Mouse (Mus musculus) lung, embryonic 16.5 days (tissue): ENCODE data around the gene Bin2. TPM values are rescaled to one million over a fixed set of nuclear protein-coding genes. Genes with fewer than 3 reads are reported as not detected.

Source experiments
- ATAC-seq: fragments of 200-750 bp; cut with Nextera tagmentation; 2 replicates; pipeline ENCODE4 v1.8.0; 2017; ENCODE audit warnings: low read depth, mild to moderate bottlenecking, moderate library complexity
- H3K27ac ChIP-seq: fragments of 300-500 bp; sonication (generic); 2 replicates; pipeline ENCODE4 v1.5.1; 2014; ENCODE audit warnings: mild to moderate bottlenecking, control low read depth, low read length
- H3K27me3 ChIP-seq: fragments of 300-500 bp; sonication (generic); 2 replicates; pipeline ENCODE4 v1.6.1; 2014; ENCODE audit warnings: low read depth, low read length, mixed read lengths; ENCODE audit not compliant: control insufficient read depth, insufficient read depth
- H3K36me3 ChIP-seq: fragments of 300-500 bp; sonication (generic); 2 replicates; pipeline ENCODE4 v1.6.1; 2014; ENCODE audit warnings: low read length; ENCODE audit not compliant: control insufficient read depth, insufficient read depth
- H3K4me1 ChIP-seq: fragments of 300-500 bp; sonication (generic); replicated peaks from 2 replicates; pipeline ENCODE4 v1.6.1; 2014; ENCODE audit warnings: low read length, mixed read lengths; ENCODE audit not compliant: control insufficient read depth, insufficient read depth
- H3K4me2 ChIP-seq: fragments of 300-500 bp; sonication (generic); 2 replicates; pipeline ENCODE4 v1.6.1; 2014; ENCODE audit warnings: low read depth, low read length, control low read depth
- H3K4me3 ChIP-seq: fragments of 300-500 bp; sonication (generic); 2 replicates; pipeline ENCODE4 v1.5.1; 2014; ENCODE audit warnings: mild to moderate bottlenecking, low read length, control low read depth
- H3K9ac ChIP-seq: fragments of 300-500 bp; sonication (generic); 2 replicates; pipeline ENCODE4 v1.6.1; 2014; ENCODE audit warnings: low read length, control low read depth
- H3K9me3 ChIP-seq: fragments of 300-500 bp; sonication (generic); 2 replicates; pipeline ENCODE4 v1.6.1; 2016; ENCODE audit warnings: low read length; ENCODE audit not compliant: control insufficient read depth
- WGBS: fragments of 180-500 bp; shearing (Covaris S2); extraction: QIAGEN DNeasy Blood & Tissue Kit; methylation state at CpG from one replicate; pipeline ENCODE4 v1.1.7; 2014; 5-methylcytosine and 5-hydroxymethylcytosine counted together
- polyA plus RNA-seq: library from polyadenylated mRNA; unstranded; fragments of >200 nt; fragmentation: Nextera tagmentation; extraction: Ambion mirVana; gene quantifications from 2 replicates; pipeline ENCODE4 v1.2.1, GENCODE M21; 2015

Gene Bin2
- polyA plus RNA-seq, 1 experiment from 2014 or later, result 4.6 TPM

DNA sequence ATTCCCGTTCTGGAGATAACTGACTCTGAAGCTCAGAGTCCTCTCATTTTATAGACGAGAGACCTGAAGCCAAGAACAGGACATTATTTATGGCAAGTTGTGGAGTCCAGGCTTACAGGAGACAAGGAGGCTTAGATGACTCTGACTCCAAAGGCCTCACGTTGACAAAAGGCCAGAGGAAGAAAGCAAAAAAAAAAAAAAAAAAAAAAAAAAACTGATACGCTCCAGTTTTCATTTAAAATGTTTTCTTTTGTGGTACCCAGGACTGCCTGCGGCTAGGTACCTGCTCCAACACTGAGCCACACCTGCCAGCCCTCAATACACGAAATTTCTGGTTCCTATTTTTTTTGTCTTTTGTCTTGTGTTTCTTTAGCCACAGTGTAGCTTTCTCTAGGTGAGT is 1.9 kb downstream of the Bin2 start:
- H3K27ac ChIP-seq, result no peak overlapping the region
- H3K9me3 ChIP-seq, result no peaks in the 10 kb centered on the region
- WGBS, result 54% methylated on average over 6 of the region's 6 CpGs
- ATAC-seq, result no peak
- no peak overlapping the region for H3K9ac ChIP-seq
- H3K36me3 ChIP-seq, result no peaks in the 10 kb centered on the region
- no peaks in the 10 kb centered on the region for H3K27me3 ChIP-seq
- H3K4me3 ChIP-seq, result no peak overlapping the region
- no peak overlapping the region; the same call in 1 of the 2 replicates for H3K4me2 ChIP-seq
- H3K4me1 ChIP-seq, result peaks cover 6% of the 10 kb centered on the region; the same call in 1 of the 2 replicates

DNA sequence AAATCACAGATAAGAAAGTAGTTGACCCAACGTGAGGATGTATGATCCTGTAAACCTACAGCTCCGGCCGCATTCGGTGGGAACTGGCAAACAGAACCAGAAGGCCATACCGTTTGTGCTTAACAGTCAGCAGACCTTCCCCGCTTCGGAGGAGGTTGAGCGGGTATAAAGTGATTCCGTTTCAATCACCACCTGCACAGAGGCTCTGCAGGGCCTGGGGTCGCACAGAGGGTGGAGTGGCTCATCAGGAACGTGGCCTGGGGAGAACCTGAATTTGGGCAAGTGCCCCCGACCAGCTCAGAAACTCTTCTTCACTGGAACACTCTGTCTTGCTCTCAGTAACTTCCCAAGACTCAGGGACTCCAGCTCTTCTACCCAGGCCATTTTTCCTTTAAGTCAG is 2.5 kb downstream of the Bin2 start:
- no peaks in the 10 kb centered on the region for H3K36me3 ChIP-seq
- no peak overlapping the region for H3K4me3 ChIP-seq
- peaks cover 6% of the 10 kb centered on the region; the same call in 1 of the 2 replicates for H3K4me1 ChIP-seq
- H3K9ac ChIP-seq, result no peak overlapping the region
- H3K27me3 ChIP-seq, result no peaks in the 10 kb centered on the region
- WGBS, result 11% methylated on average over 12 of the region's 12 CpGs
- no peak overlapping the region for H3K27ac ChIP-seq
- H3K9me3 ChIP-seq, result no peaks in the 10 kb centered on the region
- no peak for ATAC-seq
- H3K4me2 ChIP-seq, result no peak overlapping the region

DNA sequence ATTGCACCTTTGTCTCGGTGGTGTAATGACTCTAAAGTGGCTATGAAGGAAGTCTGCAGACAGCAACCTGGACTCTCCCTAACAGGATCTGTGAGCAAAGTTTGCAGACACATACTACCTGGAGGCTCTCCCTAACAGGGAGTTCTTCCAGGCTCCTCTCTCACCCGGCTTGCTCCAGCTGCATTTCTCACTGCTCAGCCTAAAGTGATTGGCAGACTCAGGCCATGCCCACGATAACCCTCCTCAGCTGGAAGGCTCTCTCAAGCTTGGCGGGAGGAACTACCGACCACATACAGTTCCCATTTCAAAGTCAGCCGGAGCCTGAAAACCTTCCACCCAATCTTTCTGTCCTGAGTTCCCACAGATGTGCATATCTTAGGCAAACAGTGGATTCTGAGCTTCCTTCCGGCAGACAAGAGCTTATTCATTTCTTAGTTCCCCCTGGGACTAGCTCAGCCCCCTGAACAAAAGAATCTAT is 3.1 kb downstream of the Bin2 start:
- Histone ChIP-seq H3K4me2 (no peak overlapping the region), H3K9me3 (no peaks in the 10 kb centered on the region), H3K27me3 (no peaks in the 10 kb centered on the region), H3K27ac (no peak overlapping the region), H3K36me3 (no peaks in the 10 kb centered on the region), H3K4me1 (peaks cover 6% of the 10 kb centered on the region; the same call in 1 of the 2 replicates), H3K4me3 (no peak overlapping the region), H3K9ac (no peak overlapping the region)
- WGBS, result 3% methylated on average over 7 of the region's 7 CpGs
- ATAC-seq, result no peak

DNA sequence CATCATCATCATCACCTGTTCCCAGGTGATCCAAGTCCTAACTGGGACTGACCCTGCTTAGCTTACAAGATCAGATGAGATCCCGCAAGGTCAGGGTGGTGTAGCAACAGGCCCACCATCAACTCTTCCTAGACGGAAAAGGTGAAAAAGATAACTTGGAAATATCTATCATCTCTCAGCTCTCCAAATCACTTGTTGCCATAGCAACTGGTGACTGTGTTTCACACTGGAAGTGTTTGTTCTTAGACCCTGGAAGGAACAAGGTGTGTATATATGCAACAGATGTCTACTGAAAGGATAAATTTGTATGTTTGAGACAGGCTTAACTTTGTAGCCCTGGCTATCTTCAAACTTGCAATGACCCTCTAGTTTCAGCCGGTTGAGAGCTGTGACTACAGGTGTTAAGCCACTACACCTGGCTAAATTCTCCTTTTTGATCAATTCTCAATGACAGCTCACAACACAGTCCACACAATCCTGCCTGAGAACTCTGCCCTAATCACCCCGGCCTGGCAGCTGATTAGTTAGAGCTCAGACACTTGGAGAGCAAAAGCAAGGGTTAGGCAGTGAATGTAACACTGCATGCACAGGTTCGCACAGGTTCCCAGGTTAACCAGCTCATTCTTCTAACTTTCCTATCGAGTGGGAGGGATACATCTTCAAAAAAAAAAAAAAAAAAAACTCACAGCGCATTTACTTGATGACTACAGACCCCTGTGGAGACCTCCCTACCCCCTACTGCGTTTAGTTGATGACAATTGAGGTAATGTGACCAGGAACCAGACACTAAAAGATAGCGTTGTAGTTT is 3.7 kb downstream of the Bin2 start:
- no peak overlapping the region for H3K9ac ChIP-seq
- peaks cover 6% of the 10 kb centered on the region; the same call in 1 of the 2 replicates for H3K4me1 ChIP-seq
- no peaks in the 10 kb centered on the region for H3K36me3 ChIP-seq
- no peaks in the 10 kb centered on the region for H3K9me3 ChIP-seq
- H3K4me3 ChIP-seq, result no peak overlapping the region
- H3K27ac ChIP-seq, result no peak overlapping the region
- H3K4me2 ChIP-seq, result no peak overlapping the region
- ATAC-seq, result no peak
- H3K27me3 ChIP-seq, result no peaks in the 10 kb centered on the region
- WGBS, result 28% methylated on average over 9 of the region's 9 CpGs

DNA sequence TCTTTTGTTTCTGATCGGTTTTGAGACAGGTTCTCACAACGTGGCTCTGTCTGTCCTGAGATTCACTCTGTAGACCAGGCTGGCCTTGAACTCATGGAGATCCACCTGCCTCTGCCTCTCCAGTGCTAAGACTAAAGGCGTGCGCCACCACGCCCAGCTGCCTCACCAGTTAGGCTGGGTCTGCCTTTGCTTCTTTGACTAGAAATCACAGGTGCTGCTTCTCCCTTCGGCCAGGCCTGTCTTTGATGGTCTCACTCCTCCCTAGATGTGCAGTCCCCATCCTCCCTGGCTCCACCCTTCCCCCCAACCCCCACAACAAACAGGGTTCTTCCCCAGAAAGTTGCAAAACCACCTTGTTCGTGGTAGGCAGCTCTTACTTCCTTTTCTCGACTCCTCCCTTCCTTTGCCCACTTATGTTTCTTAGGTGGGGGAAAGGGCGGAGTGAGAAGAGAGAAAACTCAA is 4.5 kb downstream of the Bin2 start:
- Histone ChIP-seq H3K36me3 (no peaks in the 10 kb centered on the region), H3K4me1 (peaks cover 6% of the 10 kb centered on the region; the same call in 1 of the 2 replicates), H3K27me3 (no peaks in the 10 kb centered on the region), H3K27ac (no peak overlapping the region), H3K9me3 (no peaks in the 10 kb centered on the region), H3K4me3 (no peak overlapping the region), H3K4me2 (no peak overlapping the region), H3K9ac (no peak overlapping the region)
- WGBS, result 64% methylated on average over 9 of the region's 9 CpGs
- ATAC-seq, result no peak

DNA sequence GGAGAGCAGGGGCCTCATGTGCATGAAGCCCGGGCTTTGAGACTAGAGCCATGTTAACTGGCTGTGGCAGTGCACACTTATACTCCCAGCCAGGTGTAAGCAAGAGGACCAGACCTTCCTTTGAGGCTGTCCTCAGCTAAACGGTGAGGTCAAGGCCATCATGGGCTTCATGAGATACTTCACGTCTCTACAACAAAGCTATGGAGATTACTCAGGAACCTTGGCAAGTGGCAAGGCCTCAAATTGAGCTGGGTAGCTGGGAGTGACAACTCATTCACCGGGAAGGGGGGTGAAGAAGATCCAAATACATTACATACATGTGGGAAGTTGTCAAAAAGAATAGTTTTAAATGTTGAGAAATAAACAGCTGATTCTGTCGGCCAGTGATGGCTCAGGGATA is 8.5 kb downstream of the Bin2 start:
- no peak overlapping the region for H3K27ac ChIP-seq
- no peak for ATAC-seq
- H3K27me3 ChIP-seq, result no peaks in the 10 kb centered on the region
- H3K4me3 ChIP-seq, result no peak overlapping the region
- no peak overlapping the region for H3K4me2 ChIP-seq
- H3K4me1 ChIP-seq, result 0 out of 2 replicates have a peak, but pooled peaks cover 3% of the 10 kb centered on the region
- WGBS, result 86% methylated on average over 5 of the region's 5 CpGs
- H3K9ac ChIP-seq, result no peak overlapping the region
- no peaks in the 10 kb centered on the region for H3K36me3 ChIP-seq
- no peaks in the 10 kb centered on the region for H3K9me3 ChIP-seq

DNA sequence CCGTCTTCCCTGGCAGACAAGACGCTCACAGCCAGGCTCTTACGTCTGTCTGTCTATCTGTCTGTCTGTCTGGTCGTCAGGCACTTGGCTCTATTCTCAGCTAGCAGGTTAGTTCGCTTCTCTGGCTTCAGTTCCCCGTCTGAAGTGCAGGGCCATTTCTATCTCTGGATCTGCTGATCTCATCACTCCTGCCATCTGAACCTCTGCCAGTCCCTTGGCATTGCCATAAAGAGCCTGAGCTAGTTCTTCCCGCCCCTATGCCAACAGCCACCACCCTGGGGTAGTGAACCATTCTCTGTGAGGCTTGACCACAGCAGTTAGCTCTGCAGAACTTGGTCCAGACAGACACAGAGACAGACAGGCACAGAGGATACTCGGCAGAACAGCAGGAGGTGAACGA is 9.0 kb downstream of the Bin2 start:
- Histone ChIP-seq H3K4me1 (0 out of 2 replicates have a peak, but pooled peaks cover 3% of the 10 kb centered on the region), H3K9me3 (no peaks in the 10 kb centered on the region), H3K9ac (no peak overlapping the region), H3K4me3 (no peak overlapping the region), H3K36me3 (no peaks in the 10 kb centered on the region), H3K27ac (no peak overlapping the region), H3K4me2 (no peak overlapping the region), H3K27me3 (no peaks in the 10 kb centered on the region)
- no peak for ATAC-seq
- 77% methylated on average over 9 of the region's 9 CpGs for WGBS

DNA sequence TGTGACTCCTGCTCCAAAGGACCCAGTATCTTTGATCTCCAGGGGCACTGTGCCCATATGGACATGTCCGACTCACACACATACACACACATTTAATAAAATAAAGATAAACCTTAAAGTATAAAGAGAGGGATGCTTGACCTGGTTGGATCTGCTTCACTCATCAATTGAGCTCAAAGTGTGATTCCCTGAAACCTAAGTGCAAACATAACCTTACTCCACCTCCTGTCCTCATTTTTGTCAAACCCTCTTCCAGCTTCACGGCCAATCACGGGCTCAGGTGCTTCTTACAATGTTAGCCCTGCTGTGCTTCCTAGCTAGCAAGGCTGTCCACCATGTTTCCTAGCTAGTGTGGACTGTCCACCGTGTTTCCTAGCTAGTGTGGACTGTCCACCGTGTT is 14.2 kb downstream of the Bin2 start:
- WGBS, result 72% methylated on average over 5 of the region's 5 CpGs
- H3K27me3 ChIP-seq, result no peaks in the 10 kb centered on the region
- H3K4me2 ChIP-seq, result no peak overlapping the region
- no peaks in the 10 kb centered on the region for H3K36me3 ChIP-seq
- no peak overlapping the region for H3K4me3 ChIP-seq
- no peak overlapping the region for H3K9ac ChIP-seq
- no peak for ATAC-seq
- H3K4me1 ChIP-seq, result no peaks in the 10 kb centered on the region
- no peaks in the 10 kb centered on the region for H3K9me3 ChIP-seq
- no peak overlapping the region for H3K27ac ChIP-seq

DNA sequence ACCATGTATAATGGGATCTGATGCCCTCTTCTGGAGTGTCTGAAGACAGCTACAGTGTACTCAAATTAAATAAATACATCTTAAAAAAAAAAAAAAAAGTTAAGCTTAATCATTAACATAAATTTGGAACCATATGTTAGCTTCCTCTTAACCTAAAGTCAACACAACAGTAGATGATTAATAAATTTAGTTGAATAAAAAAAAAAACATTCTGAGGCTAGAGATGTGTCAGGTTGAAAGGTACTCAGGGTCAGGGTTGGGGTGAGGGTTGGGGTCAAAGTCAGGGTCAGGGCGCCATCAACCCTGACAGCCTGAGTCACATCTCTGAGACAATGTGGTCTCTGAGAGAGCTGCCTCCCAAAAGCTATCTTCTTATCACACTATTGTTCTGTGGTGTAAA is 15.1 kb downstream of the Bin2 start:
- no peaks in the 10 kb centered on the region for H3K36me3 ChIP-seq
- no peaks in the 10 kb centered on the region for H3K9me3 ChIP-seq
- H3K4me2 ChIP-seq, result no peak overlapping the region
- H3K27me3 ChIP-seq, result no peaks in the 10 kb centered on the region
- no peak overlapping the region for H3K27ac ChIP-seq
- no peaks in the 10 kb centered on the region for H3K4me1 ChIP-seq
- 78% methylated on average over 1 of the region's 1 CpGs for WGBS
- ATAC-seq, result no peak
- no peak overlapping the region for H3K4me3 ChIP-seq
- H3K9ac ChIP-seq, result no peak overlapping the region
